Mouse (Mus musculus): Measurements from ENCODE around the gene Amy2a2. TPM values are rescaled to one million over a fixed set of nuclear protein-coding genes. Genes with fewer than 3 reads are reported as not detected.
"Not testable (repeated sequence)": the region's sequence is repeated elsewhere in the genome, so short reads cannot be mapped to it uniquely, and the experiment has no call there.

Amy2a2 gene
- not detected in 2 replicates for polyA plus RNA-seq (2015; fragmentation: Nextera tagmentation; extraction: Ambion mirVana)

- H3K4me2 ChIP-seq (replicated peaks); H3K27ac ChIP-seq (replicated peaks); H3K36me3 ChIP-seq; ATAC-seq (ENCODE audit: insufficient number of reproducible peaks, low FRiP score, low TSS enrichment, low read depth); H3K27me3 ChIP-seq; H3K9ac ChIP-seq; H3K9me3 ChIP-seq (replicated peaks); H3K4me3 ChIP-seq (replicated peaks); H3K4me1 ChIP-seq: not testable (repeated sequence)
- WGBS = no CpG with 5 or more reads among the region's 4 CpGs
These were observed at the start of gene Amy2a2 for GRCm38 (mm10) chr3:113356558-113356957. Gene Amy2a2 (minus strand): TSS chr3:113356658.

DNA sequence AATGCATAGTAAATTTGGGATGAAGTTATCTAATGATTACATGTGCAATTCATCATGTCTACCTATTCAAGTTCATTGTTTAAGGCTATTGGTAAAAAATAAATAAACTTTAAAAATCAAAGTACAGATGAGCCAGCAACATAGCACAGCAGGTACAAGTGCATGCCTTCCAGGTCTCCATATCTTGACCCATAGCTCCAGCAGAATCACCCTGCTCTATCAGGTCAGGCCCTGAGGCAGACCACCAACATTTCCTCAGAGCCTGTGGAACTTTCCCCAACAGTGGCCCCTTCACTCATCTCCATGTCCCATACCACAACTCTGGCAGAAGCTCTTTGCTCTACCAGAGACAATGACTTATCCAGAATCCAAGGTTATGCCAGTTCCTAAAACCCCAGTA, 11.0 kb downstream of the Amy2a2 start:
- H3K9ac ChIP-seq; H3K27me3 ChIP-seq; H3K4me2 ChIP-seq (replicated peaks); H3K4me3 ChIP-seq (replicated peaks); H3K4me1 ChIP-seq; ATAC-seq (ENCODE audit: insufficient number of reproducible peaks, low FRiP score, low TSS enrichment, low read depth); H3K36me3 ChIP-seq; H3K27ac ChIP-seq (replicated peaks); H3K9me3 ChIP-seq (replicated peaks): not testable (repeated sequence)

- WGBS = no CpG with 5 or more reads among the region's 4 CpGs
- H3K4me3 ChIP-seq (replicated peaks); H3K36me3 ChIP-seq; H3K9ac ChIP-seq; H3K4me2 ChIP-seq (replicated peaks); H3K27ac ChIP-seq (replicated peaks); H3K27me3 ChIP-seq; H3K9me3 ChIP-seq (replicated peaks); ATAC-seq (ENCODE audit: insufficient number of reproducible peaks, low FRiP score, low TSS enrichment, low read depth); H3K4me1 ChIP-seq: not testable (repeated sequence)
These were observed 32.5 kb downstream of the Amy2a2 start, which contains the start of gene Amy2a3 for GRCm38 (mm10) chr3:113323952-113324351. Gene Amy2a3 (minus strand): TSS chr3:113324052.

DNA sequence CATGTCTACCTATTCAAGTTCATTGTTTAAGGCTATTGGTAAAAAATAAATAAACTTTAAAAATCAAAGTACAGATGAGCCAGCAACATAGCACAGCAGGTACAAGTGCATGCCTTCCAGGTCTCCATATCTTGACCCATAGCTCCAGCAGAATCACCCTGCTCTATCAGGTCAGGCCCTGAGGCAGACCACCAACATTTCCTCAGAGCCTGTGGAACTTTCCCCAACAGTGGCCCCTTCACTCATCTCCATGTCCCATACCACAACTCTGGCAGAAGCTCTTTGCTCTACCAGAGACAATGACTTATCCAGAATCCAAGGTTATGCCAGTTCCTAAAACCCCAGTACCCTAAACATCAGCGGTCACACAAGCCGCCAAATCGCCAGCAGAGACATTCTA, 43.5 kb downstream of the Amy2a2 start:
- H3K4me1 ChIP-seq; H3K9me3 ChIP-seq (replicated peaks); H3K36me3 ChIP-seq; ATAC-seq (ENCODE audit: insufficient number of reproducible peaks, low FRiP score, low TSS enrichment, low read depth); H3K4me3 ChIP-seq (replicated peaks); H3K27me3 ChIP-seq; H3K27ac ChIP-seq (replicated peaks); H3K9ac ChIP-seq; H3K4me2 ChIP-seq (replicated peaks): not testable (repeated sequence)
- WGBS = no CpG with 5 or more reads among the region's 3 CpGs

Other genes with a start within 250 kb of the Amy2a2 start
- gene Amy2a5, start 97.8 kb downstream of the Amy2a2 start, polyA plus RNA-seq (2015; fragmentation: Nextera tagmentation; extraction: Ambion mirVana) = 0.08 and 0.20 TPM in 2 replicates
- not detected in 2 replicates for gene Amy2a4, start 65.2 kb downstream of the Amy2a2 start, polyA plus RNA-seq (2015; fragmentation: Nextera tagmentation; extraction: Ambion mirVana)
- not detected in 2 replicates for gene Amy2a3, start 32.6 kb downstream of the Amy2a2 start, polyA plus RNA-seq (2015; fragmentation: Nextera tagmentation; extraction: Ambion mirVana)
- 0.27 TPM in 1 of 2 replicates, not detected in the other for gene Amy2a1, start 175.8 kb upstream of the Amy2a2 start, polyA plus RNA-seq (2015; fragmentation: Nextera tagmentation; extraction: Ambion mirVana)

All from embryonic facial prominence, embryonic 15.5 days (tissue).